Mouse (Mus musculus) liver, embryonic 14 days (tissue): ENCODE measurements around the gene Enpp7. TPM values are rescaled to one million over a fixed set of nuclear protein-coding genes. Genes with fewer than 3 reads are reported as not detected.

Experiments used
- polyA plus RNA-seq: library from polyadenylated mRNA; depleted of rRNA; stranded (reverse); fragments of >200 nt; gene quantifications from 2 replicates; pipeline ENCODE4 v1.2.3, GENCODE M21; 2012; rRNA removed

The Enpp7 gene
- polyA plus RNA-seq, result not detected in 2 replicates

GRCm38 (mm10) chr11:118987999-118988398, at the start of gene Enpp7:
Enpp7 (plus strand) TSS chr11:118988188.

DNA sequence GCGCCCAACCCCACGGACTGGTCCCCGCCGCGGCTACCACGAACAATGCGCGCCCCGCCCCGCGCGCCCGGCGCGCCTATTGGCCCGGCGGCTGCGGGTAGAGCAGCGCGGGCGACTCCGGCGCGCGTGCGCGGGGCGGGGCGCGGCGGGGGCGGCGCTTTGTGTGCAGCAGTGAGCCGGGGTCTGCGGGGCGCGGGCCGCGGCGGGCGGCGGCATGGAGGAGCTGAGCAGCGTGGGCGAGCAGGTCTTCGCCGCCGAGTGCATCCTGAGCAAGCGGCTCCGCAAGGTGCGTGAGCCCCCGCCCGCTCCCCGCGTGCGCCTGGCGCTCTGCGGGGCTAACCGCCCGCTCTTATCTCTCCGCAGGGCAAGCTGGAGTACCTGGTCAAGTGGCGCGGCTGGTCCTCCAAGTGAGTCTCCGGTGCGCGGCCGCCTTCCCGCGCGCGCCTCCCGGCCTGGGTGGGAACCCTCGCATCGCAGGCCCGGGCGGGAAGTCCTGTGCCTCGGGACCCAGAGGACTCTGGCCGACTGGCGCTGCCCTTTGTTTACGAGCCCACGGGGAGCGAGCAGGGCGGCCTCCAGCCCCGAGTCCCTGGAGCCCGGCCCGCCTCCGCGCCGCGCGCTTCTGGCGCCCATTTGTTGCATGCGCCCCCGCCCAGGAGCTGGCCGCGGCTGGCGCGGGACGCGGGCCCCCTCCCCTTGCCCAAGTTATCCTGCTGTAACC, 35.1 kb downstream of the Enpp7 start, which contains the start of gene Cbx2:
Cbx2 (plus strand) TSS at position 68 of the 721 bp plus-strand sequence.

DNA sequence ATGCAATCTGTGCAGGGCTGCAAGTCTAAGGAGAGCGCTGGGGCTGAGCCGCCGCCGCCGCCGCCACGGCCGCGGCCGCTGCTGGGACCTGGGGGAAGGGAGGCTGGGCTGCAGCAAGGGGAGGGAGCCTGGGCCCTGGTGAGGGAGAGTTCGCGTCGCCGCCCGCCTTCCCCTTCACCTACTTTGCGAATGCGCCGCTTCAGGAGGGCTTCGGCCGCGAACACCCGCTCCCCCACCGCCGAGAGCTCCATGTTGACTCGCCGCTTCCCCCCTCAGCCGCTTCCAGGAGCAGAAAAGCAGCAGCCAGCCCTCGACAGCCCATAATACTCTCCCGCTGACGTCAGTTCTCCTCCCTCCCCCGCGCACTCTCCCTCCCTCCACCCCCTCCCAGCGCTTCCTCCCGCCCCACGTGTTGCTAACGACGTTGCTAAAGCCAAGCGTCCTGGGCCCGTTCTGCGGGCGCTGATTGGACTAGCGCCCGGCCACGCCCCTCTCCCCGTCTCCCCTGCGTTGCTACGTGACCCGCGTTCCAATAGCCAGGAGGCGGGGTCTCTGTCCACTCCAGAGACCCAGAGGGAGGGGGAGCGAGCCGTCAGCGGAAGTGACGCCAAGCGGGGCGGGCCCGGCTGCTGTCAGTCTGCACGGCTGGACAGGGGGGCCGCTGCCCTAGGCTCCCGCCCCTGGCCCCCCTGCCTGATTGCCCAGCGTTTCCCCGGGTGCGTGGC, 52.8 kb downstream of the Enpp7 start, which contains the start of gene Cbx8:
Cbx8 (minus strand) TSS at position 370 of the 725 bp plus-strand sequence.

Other genes starting within 250 kb of the Enpp7 start
- 0.16 and 0.18 TPM in 2 replicates for gene Rbfox3, start 76.6 kb upstream of the Enpp7 start, polyA plus RNA-seq
- gene Cbx2, start 34.8 kb downstream of the Enpp7 start, polyA plus RNA-seq, result 1.4 and 1.8 TPM in 2 replicates
- gene Cbx8, start 52.8 kb downstream of the Enpp7 start, polyA plus RNA-seq, result 0.60 and 0.61 TPM in 2 replicates
- gene Cbx4, start 98.0 kb downstream of the Enpp7 start, polyA plus RNA-seq, result 2.5 and 2.9 TPM in 2 replicates
- 0.97 and 0.99 TPM in 2 replicates for gene Tbc1d16, start 240.3 kb downstream of the Enpp7 start, polyA plus RNA-seq
- gene Ccdc40, start 240.4 kb downstream of the Enpp7 start, polyA plus RNA-seq, result 0.61 and 0.63 TPM in 2 replicates